Mouse (Mus musculus): ENCODE measurements around the gene Ninj2.

Gene Ninj2

DNA sequence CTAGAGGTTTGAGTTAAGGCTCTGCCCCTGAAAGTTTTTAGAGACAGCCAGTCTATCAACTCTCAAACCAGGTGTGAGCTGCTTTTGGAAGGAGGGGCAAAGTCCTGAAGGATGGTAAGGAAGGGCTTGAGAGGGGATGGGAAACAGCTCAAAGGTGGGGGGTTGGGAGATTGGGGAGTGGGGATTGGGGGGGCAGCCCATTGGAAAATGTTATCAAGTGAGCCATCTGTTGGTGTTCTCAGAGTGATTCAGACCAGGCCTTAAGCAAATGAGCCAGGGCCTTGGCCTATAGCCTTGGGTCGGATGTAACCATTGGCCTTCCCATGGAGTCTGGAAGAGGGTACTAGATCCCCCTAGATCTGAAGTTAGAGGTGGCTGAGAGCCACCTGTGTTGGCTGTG, 100.6 kb downstream of the Ninj2 start:
- DNase-seq (ENCODE audit: extremely low read depth, insufficient read length, low spot score): no peak

DNA sequence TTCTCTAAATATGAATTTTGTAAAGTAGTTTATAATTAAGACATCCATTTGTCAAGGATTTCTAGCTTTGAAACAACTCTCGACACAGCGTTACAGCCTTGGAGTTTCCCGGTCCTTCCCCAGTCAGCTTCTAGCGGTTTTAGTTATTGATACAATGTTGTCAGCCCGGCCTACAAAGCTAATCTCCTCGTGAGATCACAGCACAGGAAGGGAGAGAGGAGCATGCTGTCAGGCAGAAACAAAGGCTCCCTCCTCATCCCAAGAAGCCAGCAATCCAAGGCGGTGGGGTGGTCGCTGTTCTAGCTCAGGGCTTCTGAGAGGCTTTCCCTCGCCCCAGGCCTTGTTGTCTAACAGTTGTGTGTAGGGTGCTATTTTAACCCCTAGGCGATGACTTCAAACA, 101.2 kb downstream of the Ninj2 start:
- no peak for DNase-seq (ENCODE audit: extremely low read depth, insufficient read length, low spot score)

DNA sequence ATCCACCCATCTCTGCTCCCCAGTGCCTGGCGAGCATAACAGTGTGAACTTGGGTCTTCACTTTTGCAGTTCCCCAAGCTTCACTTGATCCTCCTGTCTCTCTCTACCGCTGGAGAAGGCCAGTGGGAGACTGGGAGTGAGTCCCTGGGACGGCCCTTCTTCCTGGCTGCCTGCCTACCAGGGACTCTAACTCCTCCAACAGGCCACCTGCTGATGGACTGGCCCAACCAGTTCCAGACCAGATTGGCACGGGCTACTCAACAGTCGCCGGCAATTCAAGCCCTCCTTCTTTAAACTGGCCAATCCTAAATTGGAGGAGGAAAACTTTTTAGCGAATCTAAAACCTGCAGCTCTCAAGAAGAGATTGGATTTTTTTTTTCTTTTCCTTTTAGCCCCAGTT, 101.8 kb downstream of the Ninj2 start:
- DNase-seq (ENCODE audit: extremely low read depth, insufficient read length, low spot score): no peak

DNA sequence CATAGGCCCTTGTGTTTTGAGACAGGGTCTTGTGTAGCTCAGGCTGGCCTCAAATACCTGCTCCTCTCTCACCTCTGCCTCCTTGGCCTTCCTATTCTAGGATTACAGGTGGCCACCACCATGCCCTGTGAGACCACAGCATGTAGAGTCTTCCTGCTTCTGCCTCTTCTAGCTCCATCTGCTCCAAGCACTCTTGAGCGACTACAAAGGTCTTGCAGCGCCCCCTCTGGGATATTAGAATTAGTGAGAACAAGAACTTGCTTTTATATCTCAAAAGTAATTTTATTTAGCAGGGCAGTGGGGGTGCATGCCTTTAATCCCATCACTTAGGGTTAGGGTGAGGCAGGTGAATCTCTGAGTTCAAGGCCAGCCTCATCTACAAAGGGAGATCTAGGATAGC, 103.7 kb downstream of the Ninj2 start:
- DNase-seq (ENCODE audit: extremely low read depth, insufficient read length, low spot score): peak; percentile 36

DNA sequence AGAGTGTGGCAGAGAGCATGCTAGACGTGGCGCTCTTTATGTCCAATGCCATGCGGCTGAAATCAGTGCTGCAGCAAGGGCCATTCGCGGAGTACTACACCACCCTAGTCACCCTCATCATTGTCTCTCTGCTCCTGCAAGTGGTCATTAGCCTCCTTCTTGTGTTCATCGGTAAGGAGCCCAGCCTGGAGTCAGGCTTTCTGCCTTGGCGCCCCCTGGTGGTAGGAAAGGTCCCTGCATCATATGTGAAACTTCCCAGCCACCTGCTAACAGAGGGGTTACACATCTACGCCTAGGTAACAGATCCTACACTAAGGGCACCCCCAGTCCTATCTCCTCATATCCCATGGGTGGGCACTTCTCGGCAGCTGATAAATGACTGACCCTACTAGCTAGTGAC, 104.8 kb downstream of the Ninj2 start:
- DNase-seq (ENCODE audit: extremely low read depth, insufficient read length, low spot score): peak; percentile 43

DNA sequence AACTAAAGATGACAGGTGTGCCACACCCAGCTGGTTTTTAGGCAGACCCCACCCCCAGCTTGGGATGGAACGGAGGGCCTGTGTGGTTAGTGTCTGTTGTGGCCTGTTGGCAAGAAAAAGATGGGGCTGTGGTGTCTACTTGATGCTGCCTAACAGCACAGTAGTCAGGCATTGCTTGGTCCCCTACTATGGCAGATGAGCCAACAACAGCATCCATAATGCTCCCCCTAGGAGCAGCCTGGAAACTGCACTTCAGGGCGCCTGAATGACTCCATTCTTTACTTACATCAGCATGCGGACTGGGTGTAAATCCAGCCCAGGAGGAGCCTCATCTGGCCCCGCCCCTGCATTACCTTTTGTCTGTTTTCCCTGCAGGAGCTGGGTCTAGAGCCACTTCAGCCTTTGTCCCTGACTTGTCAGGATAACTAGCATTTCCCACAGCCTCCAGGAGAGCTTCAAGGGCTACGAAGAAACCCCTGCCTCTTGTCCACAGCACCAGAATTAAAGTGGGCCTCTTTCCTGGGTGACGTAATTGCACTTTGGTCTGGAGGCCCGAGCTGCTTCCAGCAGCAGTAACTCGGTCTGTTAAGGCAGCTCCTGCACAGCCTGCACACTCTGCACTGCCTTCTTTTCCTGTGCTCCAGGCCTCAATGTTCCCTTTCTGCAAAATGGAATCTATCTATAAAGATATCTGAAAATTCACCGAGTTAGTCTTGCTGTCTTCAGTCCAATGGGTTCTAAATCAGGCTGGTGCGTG, 106.7 kb downstream of the Ninj2 start:
- DNase-seq (ENCODE audit: extremely low read depth, insufficient read length, low spot score): no peak

DNA sequence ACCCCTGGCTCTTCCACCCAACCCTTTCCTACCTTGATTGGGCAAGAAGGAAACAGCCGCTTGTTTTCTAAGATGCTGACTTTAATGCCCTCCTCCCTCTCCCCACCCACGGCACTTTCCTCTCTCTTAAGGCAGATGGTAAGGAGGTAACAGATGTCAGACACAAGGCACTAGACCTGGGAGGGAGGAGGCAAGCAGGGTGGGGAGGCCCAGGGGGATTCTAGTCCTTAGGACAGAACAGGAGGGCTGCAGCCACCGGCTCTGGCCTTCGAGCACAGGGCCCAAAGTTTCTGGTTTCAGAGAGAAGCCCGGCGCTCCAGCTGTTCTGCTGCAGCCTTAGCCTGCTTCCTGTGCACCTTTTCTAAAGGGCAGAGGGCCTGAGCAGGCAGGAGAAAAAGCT, 108.8 kb downstream of the Ninj2 start:
- DNase-seq (ENCODE audit: extremely low read depth, insufficient read length, low spot score): no peak

DNA sequence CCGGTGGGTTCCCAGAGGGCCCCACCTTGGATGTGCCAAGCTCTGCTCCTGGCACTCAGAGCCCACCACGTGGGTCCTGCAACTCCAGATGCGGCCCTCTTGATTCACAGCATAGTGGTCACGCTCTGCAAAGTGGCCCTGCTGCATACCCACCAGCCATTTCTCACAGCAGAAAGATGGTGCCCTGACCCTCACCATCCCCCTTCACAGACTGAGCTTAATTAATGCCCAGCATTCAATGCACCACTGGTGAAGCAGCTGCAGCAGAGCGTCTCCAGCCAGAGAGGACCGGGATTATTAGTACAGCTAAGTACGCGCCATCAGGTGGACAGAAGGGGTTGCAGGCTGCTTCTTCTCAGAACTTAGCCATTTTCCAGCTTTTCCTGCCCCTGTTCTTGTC, 109.3 kb downstream of the Ninj2 start:
- DNase-seq (ENCODE audit: extremely low read depth, insufficient read length, low spot score): no peak

DNA sequence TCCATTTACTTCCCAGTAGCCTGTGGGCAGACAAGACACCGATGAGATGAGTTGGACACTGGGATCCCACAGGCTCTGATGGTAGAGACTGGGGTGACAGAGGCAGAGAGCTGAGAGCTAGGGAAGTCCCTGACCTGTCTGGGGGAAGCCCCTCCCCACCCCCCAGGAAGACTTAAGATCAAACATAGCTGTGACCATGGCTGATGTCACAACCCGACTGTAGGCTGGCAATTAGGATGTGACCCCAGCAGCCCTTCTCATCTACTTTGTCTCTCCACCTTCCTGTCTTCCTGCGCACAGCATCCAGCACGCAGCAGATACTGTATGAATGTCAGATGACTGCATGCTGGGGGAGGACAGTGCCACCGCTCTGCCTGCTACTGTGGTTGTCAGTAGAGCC, 113.4 kb downstream of the Ninj2 start:
- DNase-seq (ENCODE audit: extremely low read depth, insufficient read length, low spot score): no peak

DNA sequence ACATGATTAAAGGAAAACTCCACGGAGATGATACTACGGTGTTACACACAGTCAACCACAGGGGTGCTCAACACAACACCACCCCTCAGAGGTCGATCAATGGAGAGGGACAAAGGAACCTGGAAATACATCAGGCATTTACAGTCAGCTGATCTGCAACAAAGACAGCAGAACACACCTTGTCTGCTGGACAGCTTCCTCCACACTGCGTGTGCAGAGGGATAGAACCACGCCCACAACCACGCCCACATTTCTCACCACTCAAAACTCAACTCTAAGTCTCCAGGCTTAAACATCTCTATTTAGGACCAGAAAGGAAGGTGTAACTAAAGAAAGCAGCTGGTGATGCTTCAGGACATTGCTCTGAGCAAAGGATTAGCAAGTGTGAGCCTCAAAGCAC, 118.4 kb downstream of the Ninj2 start:
- DNase-seq (ENCODE audit: extremely low read depth, insufficient read length, low spot score): no peak

DNA sequence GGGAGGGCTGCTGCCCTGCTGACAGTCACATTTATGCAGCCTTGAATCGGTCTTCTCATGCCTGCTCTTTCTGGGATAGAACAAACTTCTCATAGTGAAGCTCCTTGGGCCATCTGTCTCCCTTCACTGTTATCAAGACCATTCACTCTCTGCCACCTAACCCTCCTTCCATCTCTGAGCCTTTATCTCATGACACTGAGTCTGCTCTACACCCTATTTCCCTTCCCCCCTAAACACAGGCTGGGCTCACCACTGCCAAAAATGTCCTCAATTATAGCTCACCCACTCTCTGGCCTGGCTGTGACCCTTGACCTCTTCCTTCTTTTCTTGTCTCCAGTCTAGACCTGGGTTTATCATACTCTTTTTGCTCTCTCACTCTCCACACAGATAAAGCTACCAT, 123.6 kb downstream of the Ninj2 start:
- DNase-seq (ENCODE audit: extremely low read depth, insufficient read length, low spot score): no peak

DNA sequence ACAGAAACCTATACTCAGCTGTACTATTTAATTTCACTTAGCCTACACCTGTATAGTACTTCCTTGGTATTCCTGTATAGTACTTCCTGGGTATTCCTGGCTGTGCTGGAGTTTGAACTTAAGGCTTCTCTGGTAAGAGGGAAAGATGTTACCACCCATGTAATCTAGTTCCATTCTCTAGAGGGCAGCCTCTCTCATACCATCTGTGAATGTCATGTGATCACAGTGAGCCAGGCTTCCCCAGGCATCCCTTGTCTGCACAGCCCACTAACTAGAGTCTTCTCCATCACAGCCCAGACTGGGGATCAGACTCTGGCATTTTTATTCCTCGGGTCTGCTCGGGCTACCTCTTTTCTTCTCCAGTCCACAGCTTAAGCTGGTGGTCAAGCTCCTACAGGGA, 126.1 kb downstream of the Ninj2 start:
- no peak for DNase-seq (ENCODE audit: extremely low read depth, insufficient read length, low spot score)

DNA sequence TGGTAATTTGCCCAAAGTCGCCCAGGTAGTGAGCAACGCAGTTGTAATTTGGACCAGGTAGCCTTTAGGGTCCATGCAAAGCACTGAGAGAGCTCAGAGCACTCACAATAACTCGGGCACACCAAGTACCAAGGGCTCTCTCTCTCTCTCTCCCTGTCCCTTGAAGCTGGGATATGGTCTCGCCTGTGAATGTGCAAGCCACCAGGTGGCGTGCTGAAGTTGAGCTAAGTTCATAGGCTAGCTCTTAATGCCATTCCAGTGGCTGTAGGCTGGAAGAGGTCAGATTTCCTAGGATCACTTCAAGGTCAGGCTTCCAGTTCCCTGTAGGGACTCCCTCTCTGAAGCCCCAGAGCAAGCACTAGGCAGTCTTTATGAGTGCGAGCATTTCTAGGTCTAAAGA, 129.5 kb downstream of the Ninj2 start:
- DNase-seq (ENCODE audit: extremely low read depth, insufficient read length, low spot score): no peak

DNA sequence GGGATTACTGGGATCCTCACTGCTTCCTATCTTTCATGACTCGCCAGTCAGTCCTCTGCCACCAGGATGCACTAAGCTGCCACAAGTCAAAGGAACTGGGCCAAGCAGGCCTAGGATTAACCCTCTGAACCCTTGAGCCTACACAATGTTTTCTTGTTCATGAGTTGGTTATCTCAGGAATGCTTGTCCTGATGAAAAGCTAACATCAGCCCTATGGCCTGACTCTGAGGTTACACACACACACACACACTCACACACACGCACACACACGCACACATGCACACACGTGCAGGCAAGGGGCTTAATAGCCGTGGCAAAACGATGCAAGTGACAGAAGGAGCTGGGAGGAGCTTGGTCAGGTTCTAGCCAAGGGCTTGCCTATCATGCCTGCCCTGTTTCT, 132.2 kb downstream of the Ninj2 start:
- DNase-seq (ENCODE audit: extremely low read depth, insufficient read length, low spot score): no peak

DNA sequence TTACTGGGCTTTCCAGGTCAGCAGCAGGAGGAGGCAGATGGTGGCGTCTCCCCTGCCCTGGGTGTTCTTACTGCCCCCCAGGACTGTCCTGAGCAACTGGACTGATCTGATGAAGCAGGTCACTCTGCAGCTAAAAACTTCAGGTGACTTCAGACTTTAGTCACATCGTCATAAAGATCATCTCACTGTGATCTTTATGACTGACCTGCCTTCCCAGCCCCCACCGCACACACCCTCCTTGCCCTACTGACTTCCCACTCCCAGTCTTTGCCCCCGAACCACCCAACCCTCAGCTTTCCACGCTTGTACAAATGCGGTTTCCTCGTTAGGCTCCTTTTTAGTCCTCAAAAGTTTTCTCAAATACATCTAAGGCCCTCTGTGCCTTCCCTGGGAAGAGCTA, 133.9 kb downstream of the Ninj2 start:
- DNase-seq (ENCODE audit: extremely low read depth, insufficient read length, low spot score): no peak

DNA sequence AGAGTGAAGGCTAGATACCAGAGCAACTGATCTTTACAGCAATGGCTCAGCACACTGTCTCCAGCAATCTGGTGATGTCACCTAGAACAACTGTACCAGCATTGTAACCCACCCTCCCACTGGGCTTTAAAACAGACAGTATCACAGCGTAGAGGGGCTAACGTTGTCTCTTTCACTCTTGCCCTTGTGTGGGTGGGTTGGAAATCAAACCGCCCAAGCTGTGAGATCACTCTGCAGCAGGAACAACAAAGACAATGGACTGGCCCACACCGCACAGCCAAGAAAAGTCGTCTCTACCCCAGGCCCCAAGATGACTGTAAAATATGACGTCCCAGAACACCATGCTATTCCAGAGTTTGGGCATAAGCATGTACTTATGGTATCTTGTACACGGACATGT, 136.7 kb downstream of the Ninj2 start:
- DNase-seq (ENCODE audit: extremely low read depth, insufficient read length, low spot score): no peak

DNA sequence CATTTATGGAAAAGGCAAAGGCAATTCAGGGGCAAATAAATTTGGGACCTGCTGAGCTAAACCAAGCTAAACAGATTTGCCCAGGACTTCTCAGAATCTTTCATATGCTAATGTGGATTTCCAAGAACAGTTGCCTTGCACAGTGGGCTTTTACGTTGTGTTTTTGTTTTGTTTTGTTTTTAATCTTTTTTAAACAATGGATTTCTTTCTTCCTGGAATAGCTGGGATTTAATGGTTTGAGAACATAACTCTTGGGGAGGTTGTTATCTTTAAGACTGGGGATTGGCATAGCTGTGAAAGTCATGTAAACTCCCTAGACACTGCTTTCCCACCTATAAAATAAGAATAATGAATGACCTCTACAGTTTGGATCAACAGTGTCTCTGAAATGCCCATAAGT, 137.3 kb downstream of the Ninj2 start:
- no peak for DNase-seq (ENCODE audit: extremely low read depth, insufficient read length, low spot score)

DNA sequence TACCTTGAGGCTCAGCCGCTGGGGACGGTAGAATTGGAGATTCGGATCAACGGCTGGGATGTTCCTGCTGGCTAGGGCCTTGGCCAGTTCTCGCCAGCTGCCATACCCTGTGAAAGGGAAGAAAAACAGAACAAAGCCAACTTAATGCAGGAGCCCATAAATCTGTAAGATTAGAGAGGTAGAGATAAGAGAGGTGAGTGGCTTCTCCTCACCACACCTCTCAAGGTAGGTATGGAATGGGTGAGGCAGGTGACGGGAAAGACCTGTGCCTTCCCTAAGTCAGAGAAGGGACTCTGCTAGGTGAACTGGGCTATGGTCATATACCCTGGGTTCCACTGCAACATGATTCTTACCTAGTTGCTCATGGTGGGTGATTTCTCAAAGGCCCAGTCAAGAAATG, 139.7 kb downstream of the Ninj2 start:
- no peak for DNase-seq (ENCODE audit: extremely low read depth, insufficient read length, low spot score)

DNA sequence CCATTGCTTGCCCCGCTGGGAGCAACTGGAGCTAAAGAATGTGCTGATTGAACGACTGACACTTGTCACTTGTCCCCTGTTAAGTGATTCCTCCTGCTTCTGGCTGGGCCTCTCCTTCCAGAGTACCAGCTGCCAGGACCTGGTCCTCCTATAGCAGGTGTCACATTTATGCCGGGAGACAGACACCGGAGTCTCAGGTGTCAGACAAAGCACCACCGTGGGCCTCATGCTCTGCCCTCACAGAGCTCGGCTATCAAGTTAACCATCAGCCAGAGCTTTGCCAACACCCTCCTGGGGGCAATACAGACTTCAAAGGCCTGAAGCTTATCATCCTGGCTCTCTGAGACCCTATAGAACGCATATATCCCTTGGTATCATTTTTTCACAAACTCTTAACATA, 142.7 kb downstream of the Ninj2 start:
- no peak for DNase-seq (ENCODE audit: extremely low read depth, insufficient read length, low spot score)

DNA sequence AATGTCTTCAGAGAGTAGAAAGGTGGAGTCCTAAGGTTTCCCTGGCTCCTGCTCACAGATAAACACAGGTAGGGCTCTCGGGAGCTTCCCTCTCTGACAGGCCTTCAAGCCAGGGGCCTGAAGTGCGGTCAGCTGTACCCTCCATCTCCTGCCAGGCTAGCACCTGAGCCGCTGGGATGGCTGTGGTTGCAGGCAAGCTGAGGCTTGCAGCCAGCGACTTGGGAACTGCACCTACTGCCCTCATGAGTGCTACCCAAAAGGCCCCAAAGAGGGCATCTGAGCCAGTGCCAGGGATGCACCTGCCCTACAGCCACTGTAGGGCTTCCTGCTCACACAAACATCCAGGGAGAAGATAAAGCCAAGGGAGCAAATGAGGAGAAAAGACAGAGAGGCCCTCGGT, 147.3 kb downstream of the Ninj2 start:
- no peak for DNase-seq (ENCODE audit: extremely low read depth, insufficient read length, low spot score)

DNA sequence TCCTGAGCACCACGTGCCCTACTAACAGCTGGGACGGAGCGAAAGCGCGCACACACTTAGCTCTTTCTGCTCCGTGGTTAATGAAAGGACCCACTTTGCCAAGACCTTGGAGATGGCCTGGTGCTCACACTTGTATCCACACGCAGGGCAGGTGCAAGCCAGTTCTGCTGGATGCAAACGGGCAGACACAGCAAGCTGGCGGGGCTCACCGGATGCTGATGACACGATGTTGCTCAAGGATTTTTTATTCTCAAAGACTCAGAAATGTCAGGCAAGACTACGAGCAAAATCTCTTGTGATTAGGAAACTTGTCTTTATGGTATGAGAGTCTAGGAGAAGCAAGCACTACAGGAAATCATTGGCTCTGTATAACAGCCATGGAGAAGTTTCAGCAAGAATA, 148.3 kb downstream of the Ninj2 start:
- DNase-seq (ENCODE audit: extremely low read depth, insufficient read length, low spot score): no peak

DNA sequence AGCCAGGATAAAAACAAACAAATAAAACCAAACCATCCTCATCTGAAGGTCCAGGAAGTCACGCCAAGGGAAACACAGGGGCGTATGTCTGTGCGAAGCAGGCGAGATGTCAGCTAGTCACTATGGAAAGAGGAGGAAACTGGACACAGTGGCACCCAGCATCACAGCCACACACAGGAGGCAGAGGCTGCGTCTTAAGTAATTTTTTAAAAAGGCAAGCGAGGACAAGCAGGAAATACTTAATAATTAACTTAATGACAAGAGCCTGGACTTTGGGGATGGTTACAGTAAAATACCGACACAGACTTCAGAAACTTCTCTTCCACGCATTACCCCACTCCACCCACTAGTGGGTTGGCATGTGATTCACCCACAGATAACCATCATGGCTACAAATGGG, 149.4 kb downstream of the Ninj2 start:
- no peak for DNase-seq (ENCODE audit: extremely low read depth, insufficient read length, low spot score)

DNA sequence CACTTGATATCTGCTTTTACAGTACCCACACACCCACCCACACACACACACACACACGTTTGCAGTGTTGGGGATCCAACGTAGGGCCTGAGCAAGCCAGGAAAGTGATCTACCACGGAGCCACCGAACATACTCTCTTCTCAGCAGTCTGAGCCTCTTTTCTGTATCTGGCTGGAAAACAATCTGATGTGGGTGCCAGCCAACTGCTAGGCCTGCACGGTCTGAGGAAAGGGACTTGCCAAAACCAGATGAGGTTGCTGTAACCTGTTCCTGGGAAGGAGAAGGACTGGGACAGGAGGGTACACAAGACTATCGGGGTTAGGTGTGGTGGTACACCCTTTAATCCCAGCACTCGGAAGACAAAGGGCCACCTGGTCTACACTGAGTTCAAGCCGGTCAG, 150.1 kb downstream of the Ninj2 start:
- DNase-seq (ENCODE audit: extremely low read depth, insufficient read length, low spot score): no peak

Measured in 3134 (cell line).